Mouse (Mus musculus) heart, postnatal 14 days (tissue): Measurements from ENCODE around the gene Gm14180. TPM values are rescaled to one million over a fixed set of nuclear protein-coding genes. Genes with fewer than 3 reads are reported as not detected.
"Not testable (repeated sequence)": the region's sequence is repeated elsewhere in the genome, so short reads cannot be mapped to it uniquely, and the experiment has no call there.

Experiments
- DNase-seq, 2 experiments: peaks; one replicate each; pipeline ENCODE4 v3.0.0; 2021 to 2022
- intact Hi-C: fragments of 180-260 bp; cut with DNase I; formaldehyde crosslinking; loops from one replicate; pipeline ENCODE4 v1.15.1; 2025
- long read RNA-seq, 2 experiments: library from polyadenylated mRNA; stranded (forward); transcript quantifications; one replicate each; pipeline ENCODE4 v2.0.0; 2021
- total RNA-seq, 2 experiments: library from RNA; stranded (reverse); gene quantifications; 2 replicates each; pipeline ENCODE4 v1.2.3; 2021

Gm14180 gene
- total RNA-seq, result not detected
- long read RNA-seq, experiment 1, result 0 reads
- long read RNA-seq, experiment 2, result 0 reads

DNA sequence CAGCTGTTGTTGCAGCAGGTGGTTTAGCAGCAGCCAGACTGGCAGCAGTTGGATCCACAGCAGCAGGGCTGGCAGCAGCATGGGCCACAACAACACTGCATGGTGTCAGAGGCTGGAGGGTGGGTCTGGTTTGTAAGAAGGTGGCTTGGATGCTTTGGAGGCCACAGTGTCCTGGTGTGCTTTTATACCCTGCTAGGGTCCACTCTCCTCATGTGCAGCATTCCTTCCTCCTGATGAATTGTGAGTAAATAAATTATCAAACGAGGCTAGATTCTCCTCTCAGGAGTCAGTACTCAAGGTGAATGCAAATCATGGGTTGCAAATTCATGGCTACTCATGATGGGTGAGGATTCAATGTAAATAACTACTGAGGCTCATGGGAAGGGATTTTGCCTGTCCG, at the start of gene Gm14180:
Gene Gm14180, minus strand, starts transcription at position 101 of the 400 bp plus-strand sequence.
- DNase-seq, result no peak
- intact Hi-C loops, result loop anchor here (2.0 kb wide), 1 partner anchor 29 kb away; no protein-coding TSS in a partner anchor

DNA sequence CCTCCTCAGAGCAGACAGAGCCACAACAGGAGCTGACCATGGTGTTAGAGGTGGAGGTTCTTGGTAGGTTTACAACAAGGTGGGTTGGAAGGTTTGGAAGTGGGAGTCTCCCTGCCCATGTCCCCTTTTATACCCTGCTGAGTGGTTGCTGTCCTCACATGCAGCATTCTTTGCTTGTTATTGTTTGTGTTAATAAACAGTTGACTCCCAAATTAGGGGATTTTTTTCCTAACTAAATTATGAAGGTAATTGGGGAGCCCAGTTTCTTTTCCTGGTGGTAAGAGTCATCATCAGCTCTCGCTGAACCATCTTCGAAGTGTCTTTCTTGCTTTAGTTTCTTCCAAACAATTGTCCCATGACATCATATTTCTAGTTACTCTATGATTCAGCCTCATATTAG, 46.5 kb upstream of the Gm14180 start, which contains the start of gene Krtap4-8:
Gene Krtap4-8, minus strand, starts transcription at position 101 of the 400 bp plus-strand sequence.
- intact Hi-C loops, result no loop called here
- DNase-seq, result no peak

DNA sequence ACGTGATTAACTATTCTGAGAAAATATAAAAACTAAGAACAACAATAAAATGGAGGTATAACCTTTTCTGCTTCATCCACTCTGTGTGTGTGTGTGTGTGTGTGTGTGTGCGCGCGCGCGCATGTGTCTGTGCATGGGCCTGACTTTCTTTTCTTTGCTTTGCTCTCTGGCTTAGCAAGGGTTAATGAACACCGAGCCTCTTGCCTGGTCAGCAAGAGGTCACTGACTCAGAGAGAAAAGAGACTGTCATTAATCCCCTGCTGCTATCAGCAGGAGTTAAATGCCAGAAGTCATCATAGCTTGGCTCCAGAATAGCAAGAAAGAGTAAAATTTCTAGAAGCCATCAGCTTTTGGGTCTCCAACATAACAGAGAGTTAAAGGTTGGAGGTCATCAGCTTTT, 44.3 kb upstream of the Gm14180 start:
- no peak for DNase-seq
- intact Hi-C loops, result no loop called here

DNA sequence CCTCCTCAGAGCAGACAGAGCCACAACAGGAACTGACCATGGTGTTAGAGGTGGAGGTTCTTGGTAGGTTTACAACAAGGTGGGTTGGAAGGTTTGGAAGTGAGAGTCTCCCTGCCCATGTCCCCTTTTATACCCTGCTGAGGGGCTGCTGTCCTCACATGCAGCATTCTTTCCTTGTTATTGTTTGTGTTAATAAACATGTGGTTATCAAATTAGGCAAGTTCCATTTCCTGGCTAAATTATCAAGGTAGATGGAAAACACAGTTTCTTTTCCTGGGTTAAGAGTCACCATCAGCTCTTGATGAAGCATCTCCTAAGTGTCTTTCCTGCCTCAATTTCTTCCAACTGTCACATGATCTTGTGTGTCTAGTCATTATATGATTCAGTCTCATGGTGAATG, 38.7 kb upstream of the Gm14180 start, which contains the start of gene Gm11595:
Gene Gm11595, minus strand, starts transcription at position 101 of the 400 bp plus-strand sequence.
- intact Hi-C loops, DNase-seq: not testable (repeated sequence)

DNA sequence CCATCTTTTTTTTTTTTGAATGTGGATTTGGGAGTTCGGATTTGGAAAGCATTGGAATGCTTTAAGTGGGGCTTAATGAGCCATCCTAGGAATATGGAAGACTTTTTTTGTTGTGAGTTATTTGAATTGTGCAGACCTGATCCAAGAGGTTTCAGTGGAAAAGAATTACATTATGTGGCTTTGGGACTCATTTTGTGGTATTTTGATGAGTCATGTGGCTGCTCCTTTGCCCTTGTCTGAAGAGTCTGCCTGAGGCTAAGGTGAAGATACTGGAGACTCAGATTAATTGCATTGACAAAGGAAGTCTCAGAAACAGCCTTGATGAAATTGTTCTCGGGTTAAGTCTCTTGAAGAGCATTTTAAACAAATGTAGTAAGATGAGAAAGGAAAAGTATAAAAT, 34.3 kb upstream of the Gm14180 start:
- intact Hi-C loops, result no loop called here
- no peak for DNase-seq

DNA sequence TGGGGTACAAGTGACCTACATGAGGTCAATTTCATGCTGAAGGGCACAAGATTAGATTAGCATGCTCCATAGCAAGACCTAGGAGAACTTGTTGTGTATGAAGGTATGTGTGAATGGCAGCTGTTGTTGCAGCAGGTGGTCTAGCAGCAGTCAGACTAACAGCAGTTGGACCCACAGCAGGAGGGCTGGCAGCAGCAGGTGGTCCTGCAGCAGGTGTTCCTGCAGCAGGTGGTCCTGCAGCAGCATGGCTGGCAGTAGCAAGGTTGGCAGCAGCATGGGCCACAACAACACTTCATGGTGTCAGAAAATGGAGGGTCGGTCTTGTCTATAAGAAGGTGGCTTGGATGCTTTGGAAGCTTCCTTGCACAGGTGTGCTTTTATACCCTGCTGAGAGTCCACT, 24.8 kb upstream of the Gm14180 start:
- DNase-seq, result no peak
- intact Hi-C loops, result no loop called here

DNA sequence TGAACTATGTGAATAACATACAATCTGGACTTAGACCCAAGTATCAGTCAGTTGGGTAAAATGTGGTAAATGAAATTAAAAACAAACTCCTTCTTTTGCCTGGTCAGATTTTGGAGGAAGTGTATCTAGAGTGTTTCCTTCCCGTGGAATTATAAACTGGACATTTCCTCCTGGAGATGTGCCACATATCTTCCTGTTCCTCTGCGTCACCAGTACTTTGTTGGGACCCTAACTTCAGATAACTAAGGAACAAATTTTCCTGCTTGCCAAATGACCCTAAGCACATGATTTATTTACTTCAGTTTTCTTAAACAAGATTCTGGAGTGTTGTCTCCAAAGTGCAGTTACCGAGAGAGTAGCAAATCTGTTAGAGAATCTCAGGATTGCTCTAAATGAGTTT, 9.9 kb upstream of the Gm14180 start:
- DNase-seq, result no peak

DNA sequence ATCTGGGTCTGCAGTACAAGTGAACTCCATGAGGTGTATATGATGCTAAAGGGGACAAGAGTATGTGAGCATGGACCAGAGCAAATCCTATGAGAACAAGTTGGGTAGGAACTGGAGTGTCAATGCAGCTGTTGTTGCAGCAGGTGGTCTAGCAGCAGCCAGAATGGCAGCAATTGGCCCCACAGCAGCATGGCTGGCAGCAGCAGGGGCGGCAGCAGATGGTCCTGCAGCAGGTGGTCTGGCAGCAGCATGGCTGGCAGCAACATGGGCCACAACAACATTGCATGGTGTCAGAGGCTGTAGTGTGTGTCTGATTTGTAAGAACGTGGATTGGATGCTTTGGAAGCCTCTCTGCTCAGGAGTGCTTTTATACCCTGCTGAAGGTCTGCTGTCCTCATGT, 10.0 kb downstream of the Gm14180 start:
- DNase-seq, result no peak
- intact Hi-C loops, result loop anchor here (1.0 kb wide), 1 partner anchor 39 kb away; no protein-coding TSS in a partner anchor

More for the DNA sequence above, 9.9 kb upstream of the Gm14180 start:
- intact Hi-C loops, result no loop called here

DNA sequence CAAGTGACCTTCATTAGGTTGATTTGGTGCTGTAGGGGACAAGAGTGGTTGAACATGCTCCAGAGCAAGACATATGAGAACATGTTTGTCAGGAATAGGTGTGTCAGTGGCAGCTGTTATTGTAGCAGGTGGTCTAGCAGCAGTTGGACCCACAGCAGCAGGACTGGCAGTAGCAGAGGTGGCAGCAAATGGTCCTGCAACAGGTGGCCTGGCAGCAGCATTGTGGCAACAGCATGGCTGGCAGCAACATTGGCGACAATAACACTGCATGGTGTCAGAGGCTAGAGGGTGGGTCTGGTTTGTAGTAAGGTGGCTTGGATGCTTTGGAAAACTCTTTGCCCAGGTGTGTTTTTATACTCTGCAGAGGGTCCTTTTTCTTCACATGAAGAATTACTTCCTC, 15.3 kb downstream of the Gm14180 start:
- no peak for DNase-seq
- intact Hi-C loops, result no loop called here

DNA sequence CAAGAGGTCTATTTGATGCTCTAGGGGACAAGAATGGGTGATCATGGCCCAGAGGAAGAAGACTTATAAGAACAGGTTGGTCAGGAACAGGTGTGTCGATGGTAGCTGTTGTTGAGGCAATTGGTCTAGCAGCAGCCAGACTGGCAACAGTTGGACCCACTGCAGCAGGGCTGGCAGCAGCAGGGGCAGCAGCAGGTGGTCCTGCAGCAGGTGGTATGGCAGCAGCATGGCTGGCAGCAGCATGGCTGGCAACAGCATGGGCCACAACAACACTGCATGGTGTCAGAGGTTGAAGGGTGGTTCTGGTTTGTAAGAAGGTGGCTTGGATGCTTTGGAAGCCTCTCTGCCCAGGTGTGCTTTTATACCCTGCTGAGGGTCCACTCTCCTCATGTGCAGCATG, 43.6 kb downstream of the Gm14180 start, which contains the start of gene Gm14190:
Gene Gm14190, minus strand, starts transcription at position 278 of the 400 bp plus-strand sequence.
- DNase-seq, result no peak
- intact Hi-C loops, result no loop called here

DNA sequence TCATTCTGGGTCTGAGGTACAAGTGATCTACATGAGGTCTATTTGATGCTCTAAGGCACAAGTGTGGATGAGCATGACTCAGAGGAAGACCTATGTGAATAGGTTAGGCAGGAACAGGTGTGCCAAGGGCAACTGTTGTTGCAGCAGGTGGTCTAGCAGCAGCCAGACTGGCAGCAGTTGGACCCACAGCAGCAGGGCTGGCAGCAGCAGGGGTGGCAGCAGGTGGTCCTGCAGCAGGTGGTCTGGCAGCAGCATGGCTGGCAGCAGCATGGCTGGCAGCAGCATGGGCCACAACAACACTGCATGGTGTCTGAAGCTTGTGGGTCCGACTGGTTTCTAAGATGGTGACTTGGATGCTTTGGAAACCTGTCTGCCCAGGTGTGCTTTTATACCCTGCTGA, 48.9 kb downstream of the Gm14180 start:
- intact Hi-C loops, result loop anchor here (1.0 kb wide), 1 partner anchor 39 kb away; no protein-coding TSS in a partner anchor
- DNase-seq, result not testable (repeated sequence)

Other genes with a start within 250 kb of the Gm14180 start
- gene Krt23, start 241.2 kb downstream of the Gm14180 start, total RNA-seq, result not detected
- gene Krt39, start 213.0 kb downstream of the Gm14180 start, total RNA-seq, result not detected
- not detected for gene Krt40, start 191.1 kb downstream of the Gm14180 start, total RNA-seq
- not detected for gene Krtap3-3, start 183.4 kb downstream of the Gm14180 start, total RNA-seq
- not detected for gene Krtap3-2, start 177.4 kb downstream of the Gm14180 start, total RNA-seq
- gene Gm11939, start 174.8 kb downstream of the Gm14180 start, total RNA-seq, result not detected
- not detected for gene Krtap3-1, start 167.7 kb downstream of the Gm14180 start, total RNA-seq
- gene Krtap1-5, start 153.3 kb downstream of the Gm14180 start, total RNA-seq, result not detected
- not detected for gene Krtap1-4, start 150.6 kb downstream of the Gm14180 start, total RNA-seq
- not detected for gene Krtap1-3, start 143.0 kb downstream of the Gm14180 start, total RNA-seq
- not detected for gene Krtap9-3, start 136.2 kb downstream of the Gm14180 start, total RNA-seq
- not detected for gene Gm11938, start 131.0 kb downstream of the Gm14180 start, total RNA-seq
- not detected for gene Gm11937, start 124.1 kb downstream of the Gm14180 start, total RNA-seq
- gene Krtap2-4, start 119.4 kb downstream of the Gm14180 start, total RNA-seq, result not detected
- gene Gm11562, start 113.9 kb downstream of the Gm14180 start, total RNA-seq, result not detected
- not detected for gene Krtap4-1, start 106.1 kb downstream of the Gm14180 start, total RNA-seq
- not detected for gene Krtap4-2, start 99.2 kb downstream of the Gm14180 start, total RNA-seq
- gene Krtap4-7, start 90.2 kb downstream of the Gm14180 start, total RNA-seq, result not detected
- not detected for gene Gm11555, start 84.1 kb downstream of the Gm14180 start, total RNA-seq
- not detected for gene Gm11563, start 75.3 kb downstream of the Gm14180 start, total RNA-seq
- not detected for gene Krtap4-6, start 68.3 kb downstream of the Gm14180 start, total RNA-seq
- gene Gm14190, start 43.5 kb downstream of the Gm14180 start, total RNA-seq, result not detected
- gene Gm11595, start 38.6 kb upstream of the Gm14180 start, total RNA-seq, result not detected
- not detected for gene Krtap4-8, start 46.4 kb upstream of the Gm14180 start, total RNA-seq
- gene Krtap4-9, start 50.9 kb upstream of the Gm14180 start, total RNA-seq, result not detected
- gene Gm11596, start 59.2 kb upstream of the Gm14180 start, total RNA-seq, result not detected
- gene Gm11569, start 64.6 kb upstream of the Gm14180 start, total RNA-seq, result not detected
- not detected for gene Gm11554, start 70.2 kb upstream of the Gm14180 start, total RNA-seq
- gene Krtap4-13, start 75.6 kb upstream of the Gm14180 start, total RNA-seq, result not detected
- not detected for gene Gm11564, start 81.4 kb upstream of the Gm14180 start, total RNA-seq
- not detected for gene 2300003K06Rik, start 103.8 kb upstream of the Gm14180 start, total RNA-seq
- not detected for gene Krtap4-16, start 117.3 kb upstream of the Gm14180 start, total RNA-seq
- gene Gm11568, start 123.6 kb upstream of the Gm14180 start, total RNA-seq, result not detected
- gene Gm11559, start 130.2 kb upstream of the Gm14180 start, total RNA-seq, result not detected
- gene Krtap9-1, start 139.1 kb upstream of the Gm14180 start, total RNA-seq, result not detected
- not detected for gene Gm11567, start 144.9 kb upstream of the Gm14180 start, total RNA-seq
- not detected for gene Krtap31-1, start 173.6 kb upstream of the Gm14180 start, total RNA-seq
- not detected for gene Gm11565, start 180.5 kb upstream of the Gm14180 start, total RNA-seq
- not detected for gene Krtap31-2, start 202.0 kb upstream of the Gm14180 start, total RNA-seq
- not detected for gene Krtap9-5, start 214.2 kb upstream of the Gm14180 start, total RNA-seq
- not detected for gene Krtap29-1, start 244.8 kb upstream of the Gm14180 start, total RNA-seq